Mouse (Mus musculus): ENCODE measurements around the gene Plekhg6. TPM values are rescaled to one million over a fixed set of nuclear protein-coding genes. Genes with fewer than 3 reads are reported as not detected.

Gene Plekhg6
- total RNA-seq, 2 experiments from 2014 or later, result 0.25 to 0.39 TPM

DNA sequence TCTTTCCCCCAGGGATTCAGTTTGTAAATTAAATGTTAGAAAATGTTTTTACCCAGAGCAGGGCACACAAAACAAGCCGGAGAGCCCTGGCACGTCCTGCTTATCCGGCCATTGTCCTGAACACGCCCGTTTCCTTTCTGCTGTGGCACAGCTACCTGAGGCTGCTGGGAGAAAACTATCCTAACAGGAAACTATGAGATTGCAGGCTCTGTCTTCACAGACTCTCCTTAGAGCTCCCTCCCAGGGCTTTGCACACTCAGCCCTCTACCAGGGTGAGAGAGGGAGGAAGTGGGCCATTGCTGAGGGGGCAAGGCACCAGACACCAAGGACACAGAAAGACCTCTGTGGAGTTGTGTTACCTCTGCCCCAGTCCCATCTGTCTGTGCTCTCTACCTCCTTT, 40.3 kb downstream of the Plekhg6 start:
- DNase-seq (ENCODE audit: low spot score in 2 of 2), result no peak
- intact Hi-C loops (cut with DNase I), result no loop called here

DNA sequence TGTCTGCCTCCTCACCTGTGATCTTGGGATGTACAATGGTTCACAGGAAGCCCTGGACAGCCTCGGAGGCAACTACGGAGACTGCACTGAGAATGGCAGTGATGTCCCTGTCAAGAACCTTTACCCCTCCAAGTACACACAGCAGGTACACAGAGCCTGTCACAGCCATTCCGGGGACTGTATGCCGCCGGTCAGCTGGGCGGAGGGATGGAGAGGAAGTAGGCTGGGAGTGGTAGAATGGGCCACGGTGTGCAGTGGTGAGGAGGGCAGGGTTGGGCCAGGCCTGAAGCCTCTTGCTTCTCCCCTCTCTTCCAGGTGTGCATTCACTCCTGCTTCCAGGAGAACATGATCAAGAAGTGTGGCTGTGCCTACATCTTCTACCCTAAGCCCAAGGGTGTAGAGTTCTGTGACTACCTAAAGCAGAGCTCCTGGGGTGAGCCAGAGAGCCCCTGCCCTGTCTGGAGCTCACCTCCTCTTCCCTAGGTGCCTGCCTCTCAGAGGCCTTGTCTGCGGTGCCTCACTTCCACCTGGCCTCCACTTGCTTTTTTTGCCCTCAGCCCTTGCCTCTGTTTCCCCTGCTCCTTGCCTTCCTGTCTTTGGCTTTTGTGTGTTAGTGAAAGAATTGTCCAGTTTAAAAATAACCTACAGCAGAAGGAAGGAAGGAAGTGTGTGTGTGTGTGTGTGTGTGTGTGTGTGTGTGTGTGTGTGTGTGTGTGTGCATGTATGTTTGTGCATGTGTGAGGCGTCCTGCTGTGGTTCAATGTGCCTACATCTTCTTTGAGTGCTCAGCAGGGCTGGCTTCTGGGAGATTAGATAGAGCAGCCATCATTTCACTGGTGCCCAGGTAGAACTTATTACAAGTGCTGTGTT, 41.6 kb downstream of the Plekhg6 start:
- intact Hi-C loops (cut with DNase I), result no loop called here
- no peak for DNase-seq (ENCODE audit: low spot score in 2 of 2)

DNA sequence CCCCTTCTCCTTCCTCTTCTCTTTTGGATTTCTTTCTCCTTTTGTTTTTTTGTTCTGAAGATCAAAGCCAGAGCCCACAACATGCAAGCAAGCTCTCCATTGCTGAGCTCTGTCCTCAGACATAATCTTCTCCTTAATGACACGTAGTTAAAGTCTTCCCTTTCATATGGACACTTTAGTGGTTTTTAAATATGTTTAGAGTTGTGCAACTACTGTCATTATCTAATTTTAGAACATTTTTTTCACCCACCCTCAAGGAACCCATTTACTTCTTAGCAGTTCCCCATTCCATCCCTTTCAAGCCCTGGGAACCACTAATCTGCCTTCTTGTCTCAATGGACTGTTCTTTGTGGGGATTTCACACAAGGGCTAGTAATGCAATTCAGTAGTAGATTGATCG, 46.2 kb downstream of the Plekhg6 start:
- intact Hi-C loops (cut with DNase I), result no loop called here

DNA sequence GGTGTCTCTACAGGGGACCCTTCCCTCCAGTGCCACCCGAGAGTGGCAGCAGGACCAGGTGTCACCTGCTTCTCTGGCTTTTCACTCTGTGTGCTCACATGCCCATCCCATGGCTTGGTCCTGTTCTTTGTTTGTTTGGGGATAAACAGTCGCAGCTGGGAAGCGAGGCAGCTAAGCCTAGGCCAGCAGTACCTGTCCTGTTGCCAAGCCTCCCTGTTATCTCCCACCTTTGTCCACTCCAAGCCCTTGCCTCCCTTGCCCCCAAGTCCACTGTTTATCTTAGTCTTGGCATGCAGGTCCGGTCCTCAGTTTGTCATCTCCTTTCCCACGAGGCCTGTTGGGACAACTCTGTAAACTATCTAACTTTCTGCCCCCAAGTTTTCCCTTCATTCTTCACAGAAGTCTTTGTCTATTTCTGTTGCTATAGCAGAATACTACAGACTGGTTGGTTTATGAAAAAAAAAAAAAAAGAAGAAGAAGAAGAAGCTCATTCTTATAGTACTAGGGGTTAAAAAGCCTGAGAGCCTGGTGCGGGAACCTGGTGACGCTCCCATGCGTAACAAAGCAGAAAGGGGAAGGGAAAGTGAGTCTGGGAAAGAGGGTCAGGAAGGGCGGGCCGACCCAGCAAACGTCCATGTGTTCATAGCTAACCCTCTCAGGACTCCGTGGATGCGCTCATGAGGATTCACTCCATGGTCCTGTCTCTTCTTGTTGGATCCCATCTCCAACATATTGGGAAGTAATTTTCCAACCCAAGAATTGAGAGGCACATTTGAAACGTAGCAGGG, 47.3 kb downstream of the Plekhg6 start:
- intact Hi-C loops (cut with DNase I), result no loop called here
- no peak for DNase-seq (ENCODE audit: low spot score in 2 of 2)

More for the DNA sequence above, 46.2 kb downstream of the Plekhg6 start:
- DNase-seq (ENCODE audit: low spot score in 2 of 2), result no peak

DNA sequence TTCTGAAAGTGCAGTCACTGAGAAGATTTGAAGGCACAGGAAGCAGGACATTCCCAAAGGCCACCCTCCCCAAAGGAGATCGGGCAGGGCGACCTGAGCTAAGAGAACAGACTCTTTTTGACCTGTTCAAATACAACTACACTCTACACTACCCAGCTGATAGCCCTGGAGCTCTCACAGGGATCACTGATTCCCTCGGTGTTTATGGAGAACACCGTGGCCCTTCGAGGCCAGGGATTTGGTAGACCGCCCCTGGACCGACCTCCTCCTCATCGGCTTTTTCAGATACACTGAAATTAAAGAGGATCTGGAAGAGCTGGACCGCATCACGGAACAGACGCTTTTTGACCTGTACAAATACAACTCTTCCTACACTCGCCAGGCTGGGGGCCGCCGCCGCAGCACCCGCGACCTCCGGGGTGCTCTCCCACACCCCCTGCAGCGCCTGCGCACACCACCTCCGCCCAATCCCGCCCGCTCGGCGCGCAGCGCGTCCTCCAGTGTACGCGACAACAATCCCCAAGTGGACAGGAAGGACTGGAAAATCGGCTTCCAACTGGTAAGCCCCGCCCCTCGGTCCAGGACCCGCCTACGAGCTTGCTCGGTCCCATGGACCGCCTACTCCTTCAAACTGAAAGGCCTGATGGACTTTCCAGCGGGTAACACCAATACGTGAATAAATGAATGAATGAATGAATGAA, 49.8 kb downstream of the Plekhg6 start:
- peak; percentile 60 to 73 for DNase-seq (ENCODE audit: low spot score in 2 of 2)
- intact Hi-C loops (cut with DNase I), result no loop called here

DNA sequence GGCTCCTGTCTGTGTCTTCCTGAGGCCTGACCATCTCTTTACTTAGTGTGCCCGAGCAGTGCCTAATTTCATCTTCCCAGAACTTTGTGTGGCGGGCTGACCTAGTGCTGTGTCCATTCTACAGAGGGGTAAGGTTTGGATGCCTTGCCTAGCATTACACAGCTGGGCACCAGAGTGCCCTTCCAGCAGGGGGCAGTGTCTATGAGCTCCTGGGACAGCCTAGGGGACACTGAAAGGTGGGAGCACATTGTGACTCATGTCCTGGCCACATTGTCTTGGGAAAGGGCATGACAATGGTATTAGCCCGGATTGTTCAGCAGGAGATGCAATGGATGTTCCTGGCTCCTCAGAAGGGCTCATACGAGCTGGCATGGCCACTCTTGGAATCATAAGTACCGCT, 52.4 kb downstream of the Plekhg6 start:
- DNase-seq (ENCODE audit: low spot score in 2 of 2), result no peak
- intact Hi-C loops (cut with DNase I), result no loop called here

DNA sequence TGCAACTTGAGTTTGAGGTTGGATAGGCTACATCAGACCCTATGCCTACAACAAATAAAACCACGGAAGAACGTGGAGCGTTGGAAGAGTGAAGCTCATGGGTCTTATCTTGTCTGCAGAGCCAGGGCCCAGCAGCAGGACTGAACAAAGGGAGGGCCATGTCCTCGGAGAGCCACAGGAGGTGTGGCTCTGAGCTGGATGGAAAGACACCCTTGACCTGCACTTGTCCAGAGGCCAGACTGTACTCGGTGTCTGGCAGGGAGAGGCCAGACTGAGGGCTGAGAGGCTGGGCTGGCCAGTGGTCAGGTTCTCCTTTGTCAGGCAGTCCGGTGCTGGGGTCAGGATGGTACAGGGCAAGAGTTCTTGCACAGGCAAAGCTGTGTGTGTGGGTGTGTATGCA, 55.3 kb downstream of the Plekhg6 start:
- no peak for DNase-seq (ENCODE audit: low spot score in 2 of 2)
- intact Hi-C loops (cut with DNase I), result no loop called here

DNA sequence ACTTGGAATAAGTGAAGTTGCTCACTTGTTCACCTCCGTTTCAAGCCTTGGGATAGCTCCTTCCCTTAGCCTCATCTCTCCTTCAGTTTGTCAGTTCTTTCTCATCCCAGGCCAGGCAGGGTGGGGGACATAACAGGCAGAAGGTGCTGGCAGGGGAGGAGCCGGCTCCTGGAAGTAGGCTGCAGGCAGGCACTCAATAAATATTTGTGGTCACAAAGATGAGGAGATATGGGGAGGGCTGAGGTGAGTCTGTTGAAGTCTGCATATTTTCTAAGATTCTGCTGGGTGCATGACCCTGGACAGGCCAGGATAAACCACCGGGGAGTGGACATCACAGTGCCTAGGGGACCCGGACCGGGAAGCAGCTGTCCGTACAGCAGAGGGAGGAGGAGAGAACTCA, 57.0 kb downstream of the Plekhg6 start:
- intact Hi-C loops (cut with DNase I), result no loop called here

DNA sequence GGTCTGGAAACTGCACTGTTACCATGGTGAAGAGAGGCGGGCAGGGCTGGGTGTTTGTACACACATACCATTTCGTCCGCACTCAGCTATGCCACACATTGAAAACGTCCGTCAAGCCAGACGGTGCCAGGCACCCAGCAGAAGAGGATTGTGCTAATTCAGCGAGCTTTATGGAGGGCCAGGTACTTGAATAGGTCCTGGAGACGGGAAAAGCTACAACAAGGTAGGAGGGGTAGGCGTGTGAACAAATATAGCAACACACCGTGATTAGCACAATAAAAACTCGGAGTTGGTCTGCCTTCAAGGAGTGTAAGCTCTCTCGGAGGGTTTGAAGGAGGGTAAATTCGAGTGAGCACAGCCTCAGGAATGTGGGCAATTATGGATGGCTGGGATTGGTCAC, 57.8 kb downstream of the Plekhg6 start:
- intact Hi-C loops (cut with DNase I), result no loop called here
- DNase-seq (ENCODE audit: low spot score in 2 of 2), result peak; percentile 20 to 24

More for the DNA sequence above, 57.0 kb downstream of the Plekhg6 start:
- no peak for DNase-seq (ENCODE audit: low spot score in 2 of 2)

DNA sequence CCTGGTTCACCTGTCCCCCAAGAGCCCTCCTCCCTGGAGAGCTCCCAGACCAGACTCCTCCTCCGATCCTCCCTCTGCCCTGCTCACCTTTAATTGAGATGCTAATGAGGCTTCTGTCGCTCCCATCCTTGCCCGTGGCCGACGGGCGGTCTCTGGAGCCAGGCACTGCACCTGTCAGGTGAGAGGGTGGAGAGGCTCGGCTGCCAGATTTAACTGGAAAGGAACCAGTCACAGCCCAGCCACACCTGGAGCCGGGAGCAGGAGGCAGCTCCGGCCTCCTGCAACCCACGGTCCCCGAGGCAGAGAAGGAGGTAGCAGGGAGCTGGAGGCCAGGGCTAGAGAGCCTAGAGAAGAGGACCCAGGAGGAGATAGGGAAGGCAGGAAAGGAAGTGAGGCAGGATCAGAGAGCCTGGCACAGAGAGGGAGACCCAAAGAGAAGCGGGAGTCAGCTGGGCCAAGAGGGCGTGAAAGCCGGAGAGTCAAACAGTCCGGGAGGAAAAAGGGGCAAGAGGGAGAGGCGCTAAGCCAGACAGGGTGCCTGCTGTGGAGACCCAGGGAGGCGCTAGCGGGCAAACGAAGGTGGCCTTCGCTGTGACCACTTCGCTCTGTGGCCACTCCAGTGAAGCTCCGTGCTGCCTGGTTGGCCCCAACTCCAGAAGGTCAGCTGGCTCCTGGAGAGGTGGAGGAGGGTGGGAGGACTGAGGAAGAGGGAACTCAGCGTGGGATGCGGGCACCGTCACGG, 59.3 kb downstream of the Plekhg6 start:
- no peak for DNase-seq (ENCODE audit: low spot score in 2 of 2)
- intact Hi-C loops (cut with DNase I), result no loop called here

DNA sequence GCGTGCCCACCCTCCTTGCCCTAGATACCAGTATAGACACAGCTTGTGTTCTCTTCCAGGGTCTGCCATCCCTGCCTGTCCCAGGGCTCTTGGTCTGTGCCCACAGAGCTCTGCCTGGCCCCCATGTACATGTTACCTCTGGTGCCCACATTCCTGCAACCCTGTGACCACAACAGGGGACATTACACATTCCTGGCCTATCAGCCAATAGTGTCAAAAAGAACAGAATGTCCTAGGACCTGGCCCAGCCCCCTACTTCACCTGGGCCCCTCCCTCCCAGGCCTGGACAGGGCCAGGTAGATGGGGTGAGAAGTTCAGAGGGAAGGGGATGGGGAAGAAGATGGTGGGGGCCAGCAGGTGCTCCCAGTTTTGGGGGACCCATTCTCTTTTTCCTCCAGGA, 60.3 kb downstream of the Plekhg6 start, which contains the start of gene Scnn1a:
Scnn1a (plus strand) TSS at position 337 of the 400 bp plus-strand sequence.
- DNase-seq (ENCODE audit: low spot score in 2 of 2), result no peak
- intact Hi-C loops (cut with DNase I), result no loop called here

DNA sequence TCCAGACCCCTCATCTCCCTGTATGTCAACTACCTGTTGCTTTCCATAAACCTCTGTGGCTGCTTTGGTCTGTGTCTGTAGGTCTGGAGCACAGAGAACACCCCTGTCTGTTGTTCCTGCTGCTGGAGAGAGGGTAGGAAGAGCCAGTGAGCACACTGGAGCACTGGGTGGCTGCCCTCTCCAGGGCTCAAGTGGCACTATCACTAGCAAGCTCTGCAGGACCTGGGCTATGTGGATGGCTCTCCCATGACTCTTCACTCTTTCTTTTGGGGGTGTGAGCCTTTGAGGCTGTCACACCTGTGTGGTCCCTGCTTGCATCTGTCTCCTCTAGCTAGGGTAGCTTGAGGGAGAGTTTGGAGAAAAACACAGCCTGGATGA, 60.7 kb downstream of the Plekhg6 start:
- intact Hi-C loops (cut with DNase I), result no loop called here
- no peak for DNase-seq (ENCODE audit: low spot score in 2 of 2)

DNA sequence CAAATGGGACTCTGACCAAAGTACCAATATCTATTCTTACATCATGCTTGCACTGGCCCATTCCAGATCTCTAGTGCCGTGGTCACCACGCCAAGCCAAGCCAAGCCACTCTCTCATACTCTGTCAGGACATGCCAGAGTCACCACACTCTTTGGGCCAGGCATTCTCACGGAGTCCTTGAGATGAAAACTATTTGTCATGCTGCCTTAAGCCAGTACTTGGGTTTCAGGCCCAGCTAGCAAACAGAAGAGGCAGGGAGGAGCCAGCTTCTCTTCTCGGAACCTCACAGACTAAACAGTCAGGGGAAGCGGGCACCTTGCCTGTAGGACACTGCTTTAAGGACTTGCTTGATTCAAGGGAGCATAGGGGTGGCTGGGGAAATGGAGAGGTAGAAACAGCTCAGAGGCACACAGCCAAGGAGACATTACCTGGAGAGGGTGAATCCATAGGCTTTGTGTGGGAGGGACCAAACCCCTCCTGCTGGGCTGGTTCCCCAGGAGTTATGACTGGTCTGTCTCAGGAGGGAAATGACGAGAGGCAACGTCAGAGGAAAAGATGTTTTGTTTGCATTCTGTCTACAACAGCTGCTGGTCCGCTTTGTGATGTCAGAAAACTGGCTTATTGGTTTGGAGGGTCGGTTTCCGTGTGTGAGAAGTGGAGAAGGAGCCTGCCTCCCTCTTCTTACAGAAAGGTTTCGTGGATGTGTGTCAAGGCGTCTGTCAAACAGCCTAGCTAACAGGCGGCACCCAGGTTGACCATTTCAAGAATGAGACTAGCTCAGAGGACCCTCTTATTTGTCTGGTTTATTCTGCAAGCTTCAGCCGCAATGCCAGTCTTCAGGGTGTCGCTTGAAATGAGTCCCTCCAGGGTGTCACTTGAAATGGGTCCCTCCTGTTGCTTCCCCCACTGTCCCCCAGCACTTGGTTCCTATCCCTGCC, 61.3 kb downstream of the Plekhg6 start:
- intact Hi-C loops (cut with DNase I), result no loop called here
- no peak for DNase-seq (ENCODE audit: low spot score in 2 of 2)

DNA sequence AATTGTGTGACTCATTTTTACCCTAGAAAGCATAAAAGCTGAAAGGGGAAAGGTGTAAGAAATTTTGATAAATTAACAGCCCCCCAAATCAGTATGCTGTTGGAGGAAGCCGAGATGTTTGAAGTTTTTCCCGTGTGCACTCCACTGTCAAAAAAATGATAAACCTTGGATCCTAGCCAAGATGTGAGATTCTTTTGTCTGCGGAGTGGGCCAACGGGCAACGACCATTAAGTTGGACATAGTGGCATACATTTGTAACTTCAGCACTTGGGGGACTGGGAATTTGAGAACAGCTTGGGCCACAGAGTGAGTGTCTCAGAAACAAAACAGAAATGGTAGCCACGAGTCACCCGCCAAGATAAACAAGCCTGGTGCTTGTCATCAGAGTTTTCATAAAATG, 63.5 kb downstream of the Plekhg6 start:
- intact Hi-C loops (cut with DNase I), result no loop called here
- no peak for DNase-seq (ENCODE audit: low spot score in 2 of 2)

DNA sequence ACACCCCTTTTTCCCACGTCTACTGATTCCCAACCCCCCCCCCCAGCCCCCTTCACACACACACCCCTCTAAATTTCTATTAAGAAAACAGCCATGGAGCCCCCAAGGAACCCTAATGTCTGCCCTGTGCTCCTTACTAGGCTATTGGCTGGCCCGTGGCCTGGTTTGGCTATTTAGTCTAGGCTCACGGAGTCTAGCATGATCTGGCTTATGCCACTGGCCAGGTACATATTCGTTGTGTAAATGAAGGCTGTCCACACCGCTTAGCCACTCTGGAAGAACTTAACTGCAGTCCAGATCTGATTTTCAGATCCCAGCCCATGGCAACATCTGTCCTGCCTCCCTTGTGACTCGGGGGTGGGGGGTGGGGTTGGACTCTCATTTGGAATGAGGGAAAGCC, 65.8 kb downstream of the Plekhg6 start:
- intact Hi-C loops (cut with DNase I), result no loop called here

DNA sequence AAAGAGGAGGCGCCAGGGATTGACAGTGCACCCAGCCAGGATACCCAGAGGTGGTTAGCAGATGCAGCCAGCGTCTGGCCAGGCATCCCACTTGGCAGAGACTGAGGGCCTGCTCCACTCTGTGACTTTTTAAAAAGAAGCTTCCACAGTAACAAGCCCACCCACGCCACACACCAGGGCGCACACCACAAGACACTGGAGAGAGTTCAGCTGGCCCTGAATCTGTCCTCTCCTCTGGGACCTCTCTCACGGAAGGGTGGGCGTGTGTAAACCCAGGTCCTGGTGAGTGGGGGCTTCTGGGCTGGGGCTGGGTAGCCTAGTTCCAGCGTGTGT, 66.4 kb downstream of the Plekhg6 start:
- DNase-seq (ENCODE audit: low spot score in 2 of 2), result no peak
- intact Hi-C loops (cut with DNase I), result no loop called here

More for the DNA sequence above, 65.8 kb downstream of the Plekhg6 start:
- no peak for DNase-seq (ENCODE audit: low spot score in 2 of 2)

DNA sequence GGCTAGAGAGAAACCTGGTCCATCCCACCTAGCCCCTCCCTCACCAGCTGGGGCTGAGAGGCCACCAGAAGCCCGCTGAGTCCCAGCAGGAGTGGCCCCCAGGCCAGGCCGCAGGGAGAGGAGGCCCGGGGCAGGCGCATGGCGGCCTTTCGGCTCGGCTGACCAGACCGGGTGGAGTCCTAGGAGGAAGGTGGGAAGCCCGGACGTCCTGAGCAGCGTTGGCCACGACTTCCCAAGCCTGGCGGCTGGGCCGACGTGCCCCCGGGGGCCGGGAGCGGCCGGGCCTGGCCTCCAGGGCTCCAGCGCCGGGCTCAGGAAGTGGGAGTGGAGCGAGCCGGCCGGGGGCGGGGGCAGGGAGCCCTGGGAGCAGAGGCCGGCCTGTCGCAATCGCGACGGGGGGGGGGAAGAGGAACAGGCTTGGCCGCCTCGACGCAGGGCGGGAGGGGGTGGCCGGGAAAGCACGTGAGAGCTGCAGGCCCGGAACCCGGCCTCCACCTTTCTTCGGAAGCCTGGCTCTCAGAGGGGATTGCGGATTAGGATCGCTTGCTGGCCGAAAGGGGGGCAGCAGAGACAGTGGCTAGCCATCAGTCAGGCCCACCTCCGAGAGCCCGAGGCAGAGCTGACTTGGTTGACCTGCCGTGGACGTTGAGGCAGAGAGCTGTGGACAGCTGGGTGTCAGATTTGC, 66.9 kb downstream of the Plekhg6 start, which contains the start of gene Ltbr:
Ltbr (minus strand) TSS at position 340 of the 685 bp plus-strand sequence.
- intact Hi-C loops (cut with DNase I), result no loop called here

More for the DNA sequence above, 66.9 kb downstream of the Plekhg6 start, which contains the start of gene Ltbr:
- DNase-seq (ENCODE audit: low spot score in 2 of 2), result peak; percentile 22 to 24
